Mouse (Mus musculus) heart, adult 2 months (tissue): ENCODE results near the gene Vars.

ENCODE experiments used
- CTCF ChIP-seq: fragments of 200-600 bp; IDR thresholded peaks from 2 replicates; pipeline ENCODE4 v1.8.1; 2022; ENCODE audit warnings: antibody characterized with exemption, mild to moderate bottlenecking, moderate library complexity
- EP300 ChIP-seq: fragments of 200-500 bp; IDR thresholded peaks from 2 replicates; pipeline ENCODE4 v1.6.1; 2011; ENCODE audit warnings: low read depth, low read length, control low read depth; ENCODE audit not compliant: insufficient read depth
- POLR2A ChIP-seq: fragments of 200-500 bp; IDR thresholded peaks from 2 replicates; pipeline ENCODE4 v1.6.1; 2011; ENCODE audit warnings: mild to moderate bottlenecking, low read depth, low read length, control low read depth; ENCODE audit not compliant: insufficient read depth

DNA sequence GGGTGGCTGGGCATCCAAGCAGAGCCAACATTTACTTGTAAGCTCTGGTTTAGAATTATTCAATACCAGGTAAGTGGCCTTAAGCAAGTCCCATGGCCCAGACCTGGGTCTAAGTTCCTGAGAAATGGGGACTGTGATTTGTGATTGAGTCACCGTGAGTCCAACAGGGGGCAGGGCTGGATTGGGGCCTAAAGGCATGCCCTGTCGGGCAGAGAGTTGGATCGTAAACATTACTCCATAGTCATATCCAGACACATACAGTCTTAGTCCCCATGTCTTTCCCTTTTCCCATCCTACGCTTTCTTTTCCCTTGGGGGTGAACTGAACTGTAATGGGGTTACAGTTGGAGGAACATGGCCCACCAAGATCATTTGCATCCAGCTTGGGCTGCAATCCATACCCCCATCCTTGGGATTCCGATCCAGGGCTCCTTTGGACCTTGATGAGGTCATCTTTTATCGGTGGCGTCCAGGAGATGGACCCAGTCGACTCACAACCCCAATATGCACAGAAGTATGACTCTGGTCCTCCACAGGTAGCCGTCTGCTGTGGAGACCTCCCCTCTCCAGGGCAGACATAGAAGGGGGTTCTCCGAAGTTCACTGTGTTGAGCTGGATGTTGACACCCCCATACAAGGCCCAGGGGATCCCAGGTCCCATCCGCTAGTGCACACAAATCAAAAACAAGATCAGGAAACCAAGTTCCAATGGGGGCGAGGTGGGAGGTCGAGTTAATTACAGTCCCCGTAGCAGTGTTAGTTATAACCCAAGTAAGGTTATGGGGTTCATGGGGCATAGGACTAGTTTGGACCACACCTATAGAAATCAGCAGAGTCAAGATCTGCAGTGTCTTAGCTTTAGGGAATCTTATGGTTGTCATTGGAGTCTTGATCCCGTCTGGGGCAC is 2.0 kb upstream of the Vars start:
- TF ChIP-seq POLR2A (no peak), CTCF (no peak), EP300 (no peak)
